Mouse (Mus musculus) hindlimb bud, embryonic 11.5 days (tissue): Measurements from ENCODE around the gene Rpl36.

Source experiments
- DNase-seq: peaks from one replicate; pipeline ENCODE4 v3.0.0-alpha.2; 2012; ENCODE audit warnings: low read depth, low spot score; ENCODE audit errors: extremely low spot score

Gene Rpl36

GRCm38 (mm10) chr17:56643237-56643636 is 30.0 kb downstream of the Rpl36 start:
- DNase-seq, result no peak

GRCm38 (mm10) chr17:56647546-56647945 is 34.3 kb downstream of the Rpl36 start:
- no peak for DNase-seq

GRCm38 (mm10) chr17:56651801-56652200 is 38.6 kb downstream of the Rpl36 start:
- DNase-seq, result no peak

GRCm38 (mm10) chr17:56654771-56655170 is 41.6 kb downstream of the Rpl36 start:
- no peak for DNase-seq

GRCm38 (mm10) chr17:56655311-56655710 is 42.1 kb downstream of the Rpl36 start:
- no peak for DNase-seq

- no peak for DNase-seq
Measured at GRCm38 (mm10) chr17:56656171-56656570, 43.0 kb downstream of the Rpl36 start.

- no peak for DNase-seq
Measured at GRCm38 (mm10) chr17:56663659-56664058, 50.4 kb downstream of the Rpl36 start.
